Mouse (Mus musculus): ENCODE measurements around the gene Ccnd3. TPM values are rescaled to one million over a fixed set of nuclear protein-coding genes. Genes with fewer than 3 reads are reported as not detected.

The Ccnd3 gene
- polyA plus RNA-seq (2012; ENCODE audit: insufficient read depth, insufficient read length, missing spikeins): 89.1 and 95.0 TPM in 2 replicates

- Histone ChIP-seq H3K4me1 (ENCODE audit: control insufficient read depth, insufficient read depth, low read length) (peaks cover 47% of the 10 kb centered on the region), H3K27ac (ENCODE audit: insufficient read depth, low read depth, low read length) (peak within 1 kb of the TSS; percentile 35; the same call in 1 of the 2 replicates), H3K4me3 (ENCODE audit: insufficient read depth, low read length) (peak within 1 kb of the TSS; percentile 55)
- TF ChIP-seq POLR2A (IDR thresholded peaks at IDR 0.05; ENCODE audit: borderline replicate concordance, low read depth, low read length) (no peak), CTCF (IDR thresholded peaks at IDR 0.05; ENCODE audit: low read depth, low read length) (no peak)
Observed at GRCm38 (mm10) chr17:47504941-47505346, at the start of gene Ccnd3. Ccnd3 (plus strand) TSS chr17:47505051.

- no peak overlapping the region for H3K4me3 ChIP-seq (ENCODE audit: insufficient read depth, low read length)
Observed at GRCm38 (mm10) chr17:47458310-47458709, 46.5 kb upstream of the Ccnd3 start.

GRCm38 (mm10) chr17:47458936-47459335 lies 45.9 kb upstream of the Ccnd3 start:
- TF ChIP-seq CTCF (IDR thresholded peaks at IDR 0.05; ENCODE audit: low read depth, low read length) (no peak), POLR2A (IDR thresholded peaks at IDR 0.05; ENCODE audit: borderline replicate concordance, low read depth, low read length) (no peak)
- H3K27ac ChIP-seq (ENCODE audit: insufficient read depth, low read depth, low read length): no peak overlapping the region
- H3K4me1 ChIP-seq (ENCODE audit: control insufficient read depth, insufficient read depth, low read length): peaks cover 11% of the 10 kb centered on the region
- H3K4me3 ChIP-seq (ENCODE audit: insufficient read depth, low read length): no peak overlapping the region

More at GRCm38 (mm10) chr17:47458310-47458709, 46.5 kb upstream of the Ccnd3 start:
- Histone ChIP-seq H3K27ac (ENCODE audit: insufficient read depth, low read depth, low read length) (no peak overlapping the region), H3K4me1 (ENCODE audit: control insufficient read depth, insufficient read depth, low read length) (peaks cover 11% of the 10 kb centered on the region)
- no peak for TF ChIP-seq POLR2A (IDR thresholded peaks at IDR 0.05; ENCODE audit: borderline replicate concordance, low read depth, low read length)

DNA sequence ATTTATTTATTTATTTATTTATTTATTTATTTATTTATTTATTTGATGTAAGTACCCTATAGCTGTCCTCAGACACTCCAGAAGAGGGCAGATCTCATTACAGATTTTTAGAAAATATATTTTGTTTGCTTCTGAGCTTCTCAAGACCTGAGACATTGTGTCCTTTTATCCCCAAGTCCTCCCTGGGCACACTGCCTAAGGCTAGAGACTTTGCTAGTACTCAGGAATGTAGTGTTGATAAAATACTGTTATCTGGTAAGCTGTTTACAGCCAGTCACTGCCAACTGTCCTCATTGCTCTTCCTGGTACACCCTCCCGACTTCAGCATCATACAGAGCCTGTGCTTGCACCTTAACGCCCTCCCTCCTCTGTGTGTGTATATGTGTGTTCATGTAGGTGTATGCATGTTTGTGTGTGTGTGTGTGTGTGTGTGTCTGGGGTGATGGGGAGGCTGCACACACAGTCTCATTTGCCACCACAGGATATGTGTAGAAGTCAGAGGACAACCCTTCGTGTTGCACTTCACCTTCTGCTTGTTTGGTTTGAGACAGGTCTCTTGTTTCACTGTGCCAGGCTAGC lies 45.4 kb upstream of the Ccnd3 start:
- H3K4me1 ChIP-seq (ENCODE audit: control insufficient read depth, insufficient read depth, low read length): peaks cover 8% of the 10 kb centered on the region
- H3K4me3 ChIP-seq (ENCODE audit: insufficient read depth, low read length): no peak overlapping the region
- TF ChIP-seq CTCF (IDR thresholded peaks at IDR 0.05; ENCODE audit: low read depth, low read length) (no peak), POLR2A (IDR thresholded peaks at IDR 0.05; ENCODE audit: borderline replicate concordance, low read depth, low read length) (no peak)
- no peak overlapping the region for H3K27ac ChIP-seq (ENCODE audit: insufficient read depth, low read depth, low read length)

DNA sequence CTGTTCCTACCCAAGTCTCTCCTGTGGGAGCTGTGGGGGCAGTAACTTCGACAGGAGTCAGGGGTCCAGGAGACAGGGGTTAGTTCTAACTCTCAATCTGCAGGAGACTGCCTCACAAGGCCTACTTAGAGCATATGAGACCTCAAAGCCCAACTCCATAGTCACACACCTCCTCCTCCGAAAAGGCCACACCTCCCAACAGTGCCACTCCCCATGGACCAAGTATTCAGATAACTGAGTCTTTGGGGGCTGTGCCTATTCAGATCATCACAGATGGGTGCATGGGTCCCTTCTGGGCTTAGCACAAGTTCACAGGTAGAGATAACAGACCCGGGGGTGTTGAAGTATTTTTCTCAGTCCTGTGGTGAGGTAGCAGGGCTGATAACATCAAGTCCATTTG lies 43.2 kb upstream of the Ccnd3 start:
- H3K27ac ChIP-seq (ENCODE audit: insufficient read depth, low read depth, low read length): no peak overlapping the region

GRCm38 (mm10) chr17:47462209-47462608 lies 42.6 kb upstream of the Ccnd3 start:
- no peak overlapping the region for H3K27ac ChIP-seq (ENCODE audit: insufficient read depth, low read depth, low read length)
- H3K4me3 ChIP-seq (ENCODE audit: insufficient read depth, low read length): no peak overlapping the region
- TF ChIP-seq POLR2A (IDR thresholded peaks at IDR 0.05; ENCODE audit: borderline replicate concordance, low read depth, low read length) (no peak), CTCF (IDR thresholded peaks at IDR 0.05; ENCODE audit: low read depth, low read length) (no peak)
- H3K4me1 ChIP-seq (ENCODE audit: control insufficient read depth, insufficient read depth, low read length): no peaks in the 10 kb centered on the region

More for the DNA sequence above, 43.2 kb upstream of the Ccnd3 start:
- Histone ChIP-seq H3K4me1 (ENCODE audit: control insufficient read depth, insufficient read depth, low read length) (no peaks in the 10 kb centered on the region), H3K4me3 (ENCODE audit: insufficient read depth, low read length) (no peak overlapping the region)
- TF ChIP-seq POLR2A (IDR thresholded peaks at IDR 0.05; ENCODE audit: borderline replicate concordance, low read depth, low read length) (no peak), CTCF (IDR thresholded peaks at IDR 0.05; ENCODE audit: low read depth, low read length) (no peak)

- no peak overlapping the region for H3K27ac ChIP-seq (ENCODE audit: insufficient read depth, low read depth, low read length)
- no peak overlapping the region for H3K4me3 ChIP-seq (ENCODE audit: insufficient read depth, low read length)
- H3K4me1 ChIP-seq (ENCODE audit: control insufficient read depth, insufficient read depth, low read length): no peaks in the 10 kb centered on the region
- TF ChIP-seq CTCF (IDR thresholded peaks at IDR 0.05; ENCODE audit: low read depth, low read length) (no peak), POLR2A (IDR thresholded peaks at IDR 0.05; ENCODE audit: borderline replicate concordance, low read depth, low read length) (no peak)
Observed at GRCm38 (mm10) chr17:47462728-47463388, 42.0 kb upstream of the Ccnd3 start.

DNA sequence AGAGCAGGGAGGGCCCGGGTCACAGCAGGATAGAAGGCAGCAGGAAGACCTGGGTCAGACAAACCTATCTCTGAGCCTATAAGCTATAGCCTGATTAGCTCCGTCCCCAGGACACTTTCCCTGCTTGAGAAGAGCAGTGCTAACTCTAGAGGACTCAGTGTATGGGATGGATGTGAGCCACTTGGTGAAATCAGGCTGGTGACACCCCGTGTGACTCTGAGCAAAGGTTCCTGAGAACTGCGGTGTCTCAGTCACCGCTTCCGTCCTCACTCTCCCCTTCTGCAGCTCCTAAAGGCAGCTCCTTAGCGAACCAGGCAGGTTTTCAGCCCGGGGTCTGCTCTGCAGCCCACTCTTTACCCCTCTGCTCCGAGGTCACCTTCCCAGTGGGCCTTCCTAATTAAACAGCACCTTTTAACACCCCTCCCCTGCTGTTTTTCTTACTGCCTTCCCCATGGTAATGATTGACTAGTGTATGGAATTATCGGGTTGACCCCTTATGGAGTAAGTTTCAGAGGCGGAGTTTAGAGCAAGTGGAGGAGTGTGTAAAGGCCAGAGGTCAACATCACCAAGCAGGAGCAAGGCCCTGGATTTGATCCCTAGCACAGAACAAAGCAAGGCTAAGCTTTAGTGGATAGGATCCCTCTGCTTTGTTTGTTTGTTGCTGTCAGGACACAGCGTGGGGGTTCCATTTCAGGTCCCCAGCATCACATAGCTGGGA lies 40.4 kb upstream of the Ccnd3 start:
- TF ChIP-seq POLR2A (IDR thresholded peaks at IDR 0.05; ENCODE audit: borderline replicate concordance, low read depth, low read length): no peak
- TF ChIP-seq CTCF (IDR thresholded peaks at IDR 0.05; ENCODE audit: low read depth, low read length): no peak
- Histone ChIP-seq H3K4me1 (ENCODE audit: control insufficient read depth, insufficient read depth, low read length) (no peaks in the 10 kb centered on the region), H3K27ac (ENCODE audit: insufficient read depth, low read depth, low read length) (no peak overlapping the region)

GRCm38 (mm10) chr17:47465016-47465415 lies 39.8 kb upstream of the Ccnd3 start:
- no peak overlapping the region for H3K27ac ChIP-seq (ENCODE audit: insufficient read depth, low read depth, low read length)
- no peaks in the 10 kb centered on the region for H3K4me1 ChIP-seq (ENCODE audit: control insufficient read depth, insufficient read depth, low read length)

More for the DNA sequence above, 40.4 kb upstream of the Ccnd3 start:
- no peak overlapping the region for H3K4me3 ChIP-seq (ENCODE audit: insufficient read depth, low read length)

GRCm38 (mm10) chr17:47466284-47466683 lies 38.6 kb upstream of the Ccnd3 start:
- no peak for TF ChIP-seq POLR2A (IDR thresholded peaks at IDR 0.05; ENCODE audit: borderline replicate concordance, low read depth, low read length)
- no peak for TF ChIP-seq CTCF (IDR thresholded peaks at IDR 0.05; ENCODE audit: low read depth, low read length)
- Histone ChIP-seq H3K4me1 (ENCODE audit: control insufficient read depth, insufficient read depth, low read length) (no peaks in the 10 kb centered on the region), H3K27ac (ENCODE audit: insufficient read depth, low read depth, low read length) (no peak overlapping the region), H3K4me3 (ENCODE audit: insufficient read depth, low read length) (no peak overlapping the region)

More at GRCm38 (mm10) chr17:47465016-47465415, 39.8 kb upstream of the Ccnd3 start:
- TF ChIP-seq CTCF (IDR thresholded peaks at IDR 0.05; ENCODE audit: low read depth, low read length): no peak
- no peak for TF ChIP-seq POLR2A (IDR thresholded peaks at IDR 0.05; ENCODE audit: borderline replicate concordance, low read depth, low read length)
- no peak overlapping the region for H3K4me3 ChIP-seq (ENCODE audit: insufficient read depth, low read length)
